Mouse (Mus musculus) urinary bladder, adult 18-20 months (tissue): ENCODE results near the gene Nell1.

ENCODE experiments used
- DNase-seq, 2 experiments: peaks; one replicate each; pipeline ENCODE4 v3.0.0; 2022; ENCODE audit warnings: low spot score in 2 of 2, mixed read lengths in 2 of 2

The Nell1 gene

DNA sequence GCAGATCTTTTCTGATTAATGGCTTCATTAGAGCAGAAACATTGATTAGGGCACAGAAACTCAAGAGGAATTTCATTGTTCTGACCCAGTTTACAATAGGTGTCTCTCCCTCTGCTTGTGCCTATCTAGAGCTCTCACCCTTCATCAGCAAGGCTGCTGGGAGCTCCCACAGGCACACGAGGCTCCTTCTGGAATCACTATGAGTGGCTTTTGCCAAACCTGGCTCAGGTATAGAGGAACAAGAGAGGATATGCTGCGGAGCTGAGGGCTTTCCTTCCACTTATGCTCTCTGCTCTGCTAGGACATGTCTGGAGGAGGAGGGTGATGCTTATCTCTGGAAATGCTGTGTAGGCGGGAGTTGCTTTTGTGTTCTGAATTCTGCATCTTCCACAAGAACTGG, 285.4 kb downstream of the Nell1 start:
- no peak for DNase-seq

- DNase-seq, result no peak
Measured at GRCm38 (mm10) chr7:50295508-50295907, 320.8 kb downstream of the Nell1 start.

DNA sequence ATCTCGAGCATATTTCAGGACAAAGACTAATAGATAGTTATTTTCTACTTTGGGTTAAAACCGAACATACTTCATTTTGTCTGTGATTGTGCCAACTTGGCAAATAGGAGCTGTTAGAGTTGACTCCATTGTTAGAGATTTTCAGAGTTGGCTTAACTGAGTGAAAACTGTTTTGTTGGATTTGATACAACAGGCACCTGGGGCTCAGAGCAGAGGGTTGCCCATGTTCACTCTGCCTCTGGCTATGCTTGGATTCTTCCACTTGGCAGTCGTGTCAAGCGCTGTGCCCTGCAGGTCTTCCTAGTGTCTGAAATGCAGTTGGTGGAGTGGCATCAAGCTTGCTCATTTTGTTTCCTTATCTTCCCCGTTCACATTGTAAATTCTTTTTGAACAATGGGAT, 363.6 kb downstream of the Nell1 start:
- no peak for DNase-seq

GRCm38 (mm10) chr7:50338757-50339156, 364.1 kb downstream of the Nell1 start:
- DNase-seq, result no peak

DNA sequence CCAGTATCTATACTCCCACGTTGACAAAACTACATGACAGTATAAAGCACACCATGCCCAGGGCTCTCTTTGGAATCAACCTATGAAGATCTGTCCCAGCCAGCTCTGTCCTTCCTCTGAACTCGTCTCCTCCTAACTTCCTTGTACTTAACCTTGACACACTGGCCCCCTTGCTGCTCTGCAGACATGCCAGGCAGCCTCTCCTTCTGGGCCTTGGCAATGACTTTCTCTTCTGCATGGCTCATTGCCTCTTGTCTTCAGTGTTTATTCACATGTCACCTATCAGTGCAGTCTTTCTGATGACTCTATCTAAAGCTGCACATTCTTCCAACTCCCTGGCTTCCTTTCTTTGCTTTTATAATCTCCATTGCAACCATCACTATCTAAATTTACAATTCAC, 376.9 kb downstream of the Nell1 start:
- DNase-seq, result no peak

GRCm38 (mm10) chr7:50357213-50357612, 382.5 kb downstream of the Nell1 start:
- DNase-seq, result no peak

- no peak for DNase-seq
Measured at GRCm38 (mm10) chr7:50362039-50362438, 387.4 kb downstream of the Nell1 start.

DNA sequence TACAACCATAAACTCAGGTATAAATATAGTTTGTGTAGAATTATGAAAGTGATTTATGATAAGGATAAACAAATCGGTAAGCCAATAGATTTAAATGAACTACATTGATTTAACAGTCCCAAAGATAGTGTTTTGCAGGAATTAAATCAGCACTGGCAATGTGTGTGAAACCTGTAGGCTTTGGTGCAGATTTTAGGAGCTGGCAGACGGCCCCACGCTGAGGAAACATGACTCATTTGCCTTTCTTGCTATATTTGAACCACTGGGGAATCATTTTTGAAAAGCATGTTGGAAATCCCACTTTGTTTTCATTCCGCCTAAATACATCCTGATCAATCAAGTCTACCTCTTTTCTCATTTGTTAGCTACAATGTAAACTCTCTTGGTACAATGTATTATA, 400.2 kb downstream of the Nell1 start:
- DNase-seq, result no peak

DNA sequence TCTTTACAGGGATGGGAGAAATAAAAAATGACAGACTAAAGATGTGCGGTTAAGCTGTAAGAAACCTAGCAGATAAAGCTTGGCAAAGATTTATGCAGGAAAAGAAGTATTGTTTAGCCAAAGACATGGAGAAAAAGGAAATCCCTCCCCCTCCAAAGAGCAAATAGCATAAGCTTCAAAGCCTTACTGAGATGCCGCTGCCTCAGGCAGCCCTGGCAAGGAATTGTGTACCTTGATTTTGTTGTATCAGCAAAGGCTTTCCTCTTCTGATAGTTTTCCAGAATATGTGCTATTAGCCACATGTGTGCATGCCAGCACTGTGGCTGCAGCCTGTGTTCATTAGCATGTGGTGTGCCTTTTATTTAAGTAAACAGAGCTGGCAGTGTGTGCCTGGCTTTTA, 435.8 kb downstream of the Nell1 start:
- no peak for DNase-seq

GRCm38 (mm10) chr7:50419976-50420375, 445.3 kb downstream of the Nell1 start:
- no peak for DNase-seq

DNA sequence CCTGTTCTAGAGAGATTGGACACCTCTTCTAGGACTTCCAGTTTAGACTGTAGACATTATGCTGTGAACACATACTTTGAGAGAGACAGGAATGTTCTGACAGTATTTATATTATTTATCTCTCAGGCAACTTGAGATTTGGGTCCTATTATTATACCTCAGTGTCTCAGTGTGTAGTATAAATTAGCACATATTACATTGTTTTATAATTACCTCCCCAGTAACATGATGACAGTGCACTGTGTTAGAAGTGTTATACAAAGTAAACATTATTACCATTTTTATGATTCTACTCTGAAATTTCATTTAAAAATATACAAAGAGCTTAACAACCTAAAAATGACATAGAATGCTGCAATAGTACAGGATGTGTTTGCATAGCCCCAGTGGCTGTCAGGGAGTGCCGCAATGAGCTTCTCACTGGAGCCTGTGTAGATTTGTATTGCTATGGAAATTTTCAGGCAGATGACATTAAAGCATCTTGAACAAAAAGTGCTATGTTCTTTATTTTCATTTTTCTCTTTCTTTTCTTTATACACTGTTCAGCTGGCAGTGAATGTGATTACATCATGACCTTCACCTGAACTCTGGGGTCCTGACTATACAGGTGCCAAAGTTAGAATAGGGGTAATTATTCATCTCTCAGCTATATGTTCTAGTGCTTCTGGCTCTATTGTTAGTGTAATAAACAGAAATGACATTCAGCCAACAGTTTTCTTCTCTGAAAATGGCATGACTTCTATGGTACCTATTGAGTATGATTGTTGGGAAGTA, 447.9 kb downstream of the Nell1 start:
- no peak for DNase-seq

- peak in 1 of 2 experiments; percentile 13 for DNase-seq
Measured at GRCm38 (mm10) chr7:50429725-50430124, 455.1 kb downstream of the Nell1 start.

GRCm38 (mm10) chr7:50441237-50441636, 466.6 kb downstream of the Nell1 start:
- DNase-seq, result no peak

DNA sequence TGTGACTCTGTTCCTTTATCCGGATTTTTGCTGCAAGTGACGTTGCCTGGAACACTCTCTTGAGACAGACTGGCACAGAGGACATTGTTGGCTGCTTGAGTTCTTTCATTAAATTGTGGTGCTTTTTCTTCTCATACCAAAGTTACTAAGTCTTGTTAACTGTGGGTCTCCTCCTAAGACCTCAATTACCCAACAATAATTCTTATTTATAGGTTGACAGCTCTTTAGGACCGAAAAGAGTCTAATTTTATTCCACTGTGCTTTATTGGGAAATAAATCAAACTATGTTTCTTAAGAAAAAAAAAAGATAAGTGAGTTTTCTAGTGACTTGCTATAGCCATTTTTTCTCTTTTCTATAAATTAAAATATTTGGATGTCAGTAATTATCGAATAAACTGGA, 472.7 kb downstream of the Nell1 start:
- no peak for DNase-seq

DNA sequence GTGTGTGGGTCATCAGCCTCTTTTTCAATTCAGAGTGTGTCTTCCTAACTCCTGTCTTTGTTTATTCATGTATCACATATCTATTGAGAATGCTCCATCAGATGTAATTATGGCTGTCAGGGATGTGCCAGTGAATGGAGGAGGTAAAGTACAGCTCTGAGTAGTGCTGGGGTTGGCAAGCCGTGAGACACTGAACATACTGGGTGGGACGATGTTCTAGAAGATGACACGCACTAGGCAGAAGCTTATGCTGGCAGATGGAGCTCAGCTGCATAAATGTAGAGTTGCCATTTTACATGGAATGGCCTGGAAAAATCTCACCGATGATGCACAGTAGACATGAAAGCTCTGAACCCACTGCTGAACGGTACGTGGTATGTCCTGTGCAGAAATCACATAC, 493.1 kb downstream of the Nell1 start:
- no peak for DNase-seq

DNA sequence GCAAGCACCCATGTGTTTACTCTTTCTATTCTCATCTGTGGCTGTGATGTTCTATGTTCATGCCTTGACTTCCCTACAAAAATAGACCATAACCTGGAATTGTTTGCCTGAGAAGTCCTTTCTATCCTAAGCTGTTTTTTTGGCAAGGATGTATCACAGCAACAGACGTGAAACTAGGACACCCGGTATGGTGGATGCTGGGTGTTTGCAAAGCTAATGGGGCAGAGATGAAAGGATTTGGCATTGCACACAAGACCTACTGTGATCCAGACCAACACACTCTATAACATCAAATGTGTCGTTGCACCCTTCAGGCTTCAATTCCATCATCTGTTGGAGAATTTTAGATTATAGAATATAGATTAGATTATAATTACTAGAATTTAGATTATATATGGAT, 495.9 kb downstream of the Nell1 start:
- DNase-seq, result no peak

- DNase-seq, result no peak
Measured at GRCm38 (mm10) chr7:50482011-50482410, 507.3 kb downstream of the Nell1 start.

DNA sequence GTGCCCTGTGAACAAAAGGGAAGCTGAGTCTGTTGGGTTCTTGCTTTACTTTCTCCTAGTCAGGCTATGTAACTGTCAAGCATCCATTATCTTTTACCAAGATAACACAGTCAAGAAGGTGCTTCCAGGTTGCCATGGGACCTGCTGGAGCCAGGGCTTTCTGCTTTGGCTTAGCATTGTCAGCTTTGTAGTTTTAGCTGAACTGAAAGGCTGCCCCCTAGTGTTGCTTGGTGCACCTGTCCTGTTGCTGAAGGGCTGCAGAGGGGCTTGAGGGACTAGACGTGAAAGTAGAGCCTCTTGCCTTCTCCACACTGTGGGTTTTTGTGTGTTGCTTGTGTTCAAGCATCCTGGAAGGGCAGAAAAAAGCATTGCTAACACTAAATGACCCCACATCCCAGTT, 510.6 kb downstream of the Nell1 start:
- peak; percentile 2 to 4 for DNase-seq

GRCm38 (mm10) chr7:50486884-50487420, 512.3 kb downstream of the Nell1 start:
- DNase-seq, result no peak

- DNase-seq, result no peak
Measured at GRCm38 (mm10) chr7:50501562-50501961, 526.9 kb downstream of the Nell1 start.

- DNase-seq, result no peak
Measured at GRCm38 (mm10) chr7:50507047-50507446, 532.4 kb downstream of the Nell1 start.

GRCm38 (mm10) chr7:50514830-50515229, 540.2 kb downstream of the Nell1 start:
- no peak for DNase-seq

GRCm38 (mm10) chr7:50516681-50517080, 542.0 kb downstream of the Nell1 start:
- DNase-seq, result no peak

DNA sequence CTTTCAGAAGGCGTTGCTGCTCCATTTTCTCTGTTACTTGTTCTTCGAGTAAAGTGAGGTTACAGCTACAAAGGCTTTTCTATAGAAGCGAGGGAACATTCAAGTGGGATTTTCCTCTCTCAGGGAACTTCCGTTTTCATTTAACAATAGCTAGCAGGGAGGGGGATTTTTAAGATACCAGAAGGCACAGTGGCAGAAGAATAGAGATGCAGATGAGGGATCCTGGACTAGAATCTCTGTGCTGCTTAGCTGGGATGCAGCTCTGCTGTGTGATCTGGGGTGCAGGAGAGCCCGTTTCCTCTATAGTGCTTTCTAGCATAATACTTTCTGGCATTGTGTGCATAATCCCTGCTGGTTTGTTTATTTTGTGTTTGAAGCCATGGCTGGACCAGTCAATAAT, 568.7 kb downstream of the Nell1 start:
- DNase-seq, result no peak
